Mouse (Mus musculus): ENCODE data around the gene Vdac2. TPM values are rescaled to one million over a fixed set of nuclear protein-coding genes. Genes with fewer than 3 reads are reported as not detected.

The Vdac2 gene
- polyA plus RNA-seq, 1 experiment from 2014 or later: 371 TPM

GRCm38 (mm10) chr14:21866816-21867215, 41.8 kb downstream of the Vdac2 start:
- Histone ChIP-seq H3K9ac (ENCODE audit: low read depth, low read length) (no peak overlapping the region), H3K36me3 (ENCODE audit: control insufficient read depth, insufficient read depth) (no peaks in the 10 kb centered on the region), H3K4me1 (replicated peaks; ENCODE audit: control insufficient read depth, insufficient read depth, low read length) (no peaks in the 10 kb centered on the region), H3K4me3 (ENCODE audit: low read depth, low read length) (no peak overlapping the region), H3K4me2 (replicated peaks; ENCODE audit: low read depth) (no peak overlapping the region), H3K9me3 (ENCODE audit: control insufficient read depth) (no peaks in the 10 kb centered on the region), H3K27ac (ENCODE audit: low read depth, low read length) (no peak overlapping the region), H3K27me3 (replicated peaks; ENCODE audit: control insufficient read depth, insufficient read depth, low read length) (no peaks in the 10 kb centered on the region)
- no peak for ATAC-seq
- no peak for TF ChIP-seq CTCF (IDR thresholded peaks at IDR 0.05; ENCODE audit: low read depth)
- WGBS: 69% methylated on average over 7 of the region's 7 CpGs

GRCm38 (mm10) chr14:21890430-21890829, 65.4 kb downstream of the Vdac2 start:
- H3K9ac ChIP-seq (ENCODE audit: low read depth, low read length): no peak overlapping the region
- 82% methylated on average over 2 of the region's 2 CpGs for WGBS
- H3K4me3 ChIP-seq (ENCODE audit: low read depth, low read length): no peak overlapping the region
- TF ChIP-seq CTCF (IDR thresholded peaks at IDR 0.05; ENCODE audit: low read depth): no peak
- H3K36me3 ChIP-seq (ENCODE audit: control insufficient read depth, insufficient read depth): no peaks in the 10 kb centered on the region
- no peaks in the 10 kb centered on the region for H3K9me3 ChIP-seq (ENCODE audit: control insufficient read depth)
- H3K27me3 ChIP-seq (replicated peaks; ENCODE audit: control insufficient read depth, insufficient read depth, low read length): no peaks in the 10 kb centered on the region
- H3K27ac ChIP-seq (ENCODE audit: low read depth, low read length): no peak overlapping the region
- no peak for ATAC-seq
- no peak overlapping the region for H3K4me2 ChIP-seq (replicated peaks; ENCODE audit: low read depth)
- no peaks in the 10 kb centered on the region for H3K4me1 ChIP-seq (replicated peaks; ENCODE audit: control insufficient read depth, insufficient read depth, low read length)

GRCm38 (mm10) chr14:21891581-21892340, 66.7 kb downstream of the Vdac2 start:
- H3K27ac ChIP-seq (ENCODE audit: low read depth, low read length): no peak overlapping the region
- H3K4me2 ChIP-seq (replicated peaks; ENCODE audit: low read depth): 0 out of 2 replicates have a peak overlapping the region, but pooled peaks have one; percentile 13
- H3K9me3 ChIP-seq (ENCODE audit: control insufficient read depth): no peaks in the 10 kb centered on the region
- H3K9ac ChIP-seq (ENCODE audit: low read depth, low read length): no peak overlapping the region
- WGBS: 11% methylated on average over 15 of the region's 15 CpGs
- H3K27me3 ChIP-seq (replicated peaks; ENCODE audit: control insufficient read depth, insufficient read depth, low read length): no peaks in the 10 kb centered on the region
- no peak overlapping the region for H3K4me3 ChIP-seq (ENCODE audit: low read depth, low read length)
- H3K36me3 ChIP-seq (ENCODE audit: control insufficient read depth, insufficient read depth): no peaks in the 10 kb centered on the region
- H3K4me1 ChIP-seq (replicated peaks; ENCODE audit: control insufficient read depth, insufficient read depth, low read length): no peaks in the 10 kb centered on the region
- ATAC-seq: no peak
- TF ChIP-seq CTCF (IDR thresholded peaks at IDR 0.05; ENCODE audit: low read depth): peak; percentile 33

- TF ChIP-seq CTCF (IDR thresholded peaks at IDR 0.05; ENCODE audit: low read depth): no peak
- no peak for ATAC-seq
- Histone ChIP-seq H3K27ac (ENCODE audit: low read depth, low read length) (no peak overlapping the region), H3K9ac (ENCODE audit: low read depth, low read length) (no peak overlapping the region), H3K9me3 (ENCODE audit: control insufficient read depth) (no peaks in the 10 kb centered on the region), H3K4me3 (ENCODE audit: low read depth, low read length) (no peak overlapping the region), H3K27me3 (replicated peaks; ENCODE audit: control insufficient read depth, insufficient read depth, low read length) (no peaks in the 10 kb centered on the region), H3K4me2 (replicated peaks; ENCODE audit: low read depth) (no peak overlapping the region), H3K4me1 (replicated peaks; ENCODE audit: control insufficient read depth, insufficient read depth, low read length) (no peaks in the 10 kb centered on the region), H3K36me3 (ENCODE audit: control insufficient read depth, insufficient read depth) (no peaks in the 10 kb centered on the region)
- 56% methylated on average over 6 of the region's 6 CpGs for WGBS
These were observed 67.3 kb downstream of the Vdac2 start for GRCm38 (mm10) chr14:21892341-21892659.

Other genes starting within 250 kb of the Vdac2 start
- gene Dupd1, start 110.7 kb upstream of the Vdac2 start, polyA plus RNA-seq (2015; fragmentation: Nextera tagmentation; extraction: Ambion mirVana): not detected in 2 replicates
- 16.3 and 16.4 TPM in 2 replicates for gene Samd8, start 74.7 kb upstream of the Vdac2 start, polyA plus RNA-seq (2015; fragmentation: Nextera tagmentation; extraction: Ambion mirVana)
- gene Dusp13, start 74.1 kb upstream of the Vdac2 start, polyA plus RNA-seq (2015; fragmentation: Nextera tagmentation; extraction: Ambion mirVana): 0.16 and 0.17 TPM in 2 replicates
- gene Comtd1, start 23.7 kb downstream of the Vdac2 start, polyA plus RNA-seq (2015; fragmentation: Nextera tagmentation; extraction: Ambion mirVana): 67.3 and 70.5 TPM in 2 replicates
- 5.7 and 6.5 TPM in 2 replicates for gene Zfp503, start 164.4 kb downstream of the Vdac2 start, polyA plus RNA-seq (2015; fragmentation: Nextera tagmentation; extraction: Ambion mirVana)
- 0.73 and 1.8 TPM in 2 replicates for gene Lrmda, start 194.5 kb downstream of the Vdac2 start, polyA plus RNA-seq (2015; fragmentation: Nextera tagmentation; extraction: Ambion mirVana)